Mouse (Mus musculus) megakaryocyte progenitor cell, adult 5-6 weeks (primary cell): ENCODE measurements at regions not wholly inside any gene's neighbourhood (a gene's known extent, or its start where the extent isn't known, plus 50 kb on each side); places are given as distances from the start of the nearest gene placed in this dataset.

Source experiments
- ATAC-seq: replicated peaks from 2 replicates; pipeline ENCODE4 v1.8.0; 2016; ENCODE audit warnings: mild to moderate bottlenecking, moderate TSS enrichment, inconsistent platforms; ENCODE audit not compliant: poor library complexity

DNA sequence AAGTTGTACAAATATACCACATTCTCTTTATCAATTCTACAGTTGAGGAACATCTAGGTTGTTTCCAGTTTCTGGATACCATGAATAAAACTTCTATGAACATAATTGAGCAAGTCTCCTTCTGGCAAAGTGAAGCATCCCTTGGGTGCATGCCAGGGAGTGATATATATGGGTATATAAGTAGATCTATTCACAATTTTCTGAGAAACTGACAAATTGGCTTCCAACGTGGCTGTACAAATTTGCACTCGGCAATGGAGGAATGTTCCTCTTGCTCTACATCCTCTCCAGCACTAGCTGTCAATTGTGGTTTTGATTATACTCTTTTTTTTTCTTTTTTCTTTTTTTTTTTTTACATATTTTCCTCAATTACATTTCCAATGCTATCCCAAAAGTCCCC, 576.7 kb downstream of the 9430069I07Rik start:
- ATAC-seq: no peak

DNA sequence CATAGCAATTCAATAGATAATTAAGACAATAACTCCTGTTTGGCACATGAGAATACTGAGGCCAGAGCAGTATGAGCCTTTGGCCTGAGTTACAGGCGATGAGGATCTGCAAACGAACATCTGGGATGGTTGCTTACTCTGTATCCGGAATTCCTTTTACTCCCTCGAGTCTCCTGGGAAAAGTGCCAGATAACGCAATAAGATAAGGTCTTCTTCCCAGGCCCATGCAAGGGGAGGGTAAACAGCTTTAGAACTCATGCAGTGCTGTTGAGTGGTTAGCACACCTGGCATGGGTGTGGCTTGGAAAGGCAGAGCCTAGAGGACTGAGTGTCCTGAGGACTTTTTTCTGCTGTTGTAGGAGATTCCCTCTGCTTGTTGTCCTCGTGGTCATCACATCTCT, 598.2 kb downstream of the 9430069I07Rik start:
- no peak for ATAC-seq

DNA sequence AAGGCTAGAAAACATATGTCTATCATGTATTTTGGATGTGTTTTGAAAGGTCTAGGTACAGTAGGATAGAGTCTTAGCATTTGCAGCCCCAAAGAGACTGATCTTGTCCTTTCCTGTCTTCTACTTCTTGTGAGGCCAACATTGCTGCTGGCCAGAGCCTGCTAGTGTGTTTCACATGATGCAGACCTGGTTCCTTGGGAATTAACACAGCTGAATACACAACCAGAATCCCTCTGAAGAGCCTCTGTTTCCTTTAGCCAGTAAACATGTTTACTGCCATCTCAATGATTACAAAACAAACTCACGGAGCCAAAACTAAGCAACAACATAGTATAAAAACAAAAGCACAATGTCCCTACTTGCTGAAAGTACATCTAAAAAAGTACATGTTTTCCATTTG, 598.9 kb downstream of the 9430069I07Rik start:
- no peak for ATAC-seq
